Mouse (Mus musculus) bone marrow, adult 2 months (tissue): ENCODE data around the gene Lsamp. TPM values are rescaled to one million over a fixed set of nuclear protein-coding genes. Genes with fewer than 3 reads are reported as not detected.

Experiments used
- H3K27ac ChIP-seq: fragments of 200-500 bp; 2 replicates; pipeline ENCODE4 v1.5.1; 2012; ENCODE audit warnings: low read depth, mild to moderate bottlenecking, control low read depth, inconsistent platforms, low read length; ENCODE audit not compliant: control insufficient read depth, poor library complexity, insufficient read depth
- H3K4me1 ChIP-seq: fragments of 200-500 bp; 2 replicates; pipeline ENCODE4 v1.6.1; 2011; ENCODE audit warnings: low read length; ENCODE audit not compliant: control insufficient read depth, insufficient read depth
- H3K4me3 ChIP-seq: fragments of 200-500 bp; replicated peaks from 2 replicates; pipeline ENCODE3; 2011; ENCODE audit warnings: mild to moderate bottlenecking, low read depth, low read length, control low read depth; ENCODE audit not compliant: control insufficient read depth
- CTCF ChIP-seq: fragments of 200-500 bp; IDR thresholded peaks from 2 replicates; pipeline ENCODE4 v1.5.1; 2011; ENCODE audit warnings: low read length, control low read depth; ENCODE audit not compliant: control insufficient read depth, insufficient read depth
- POLR2A ChIP-seq: fragments of 200-500 bp; IDR thresholded peaks from 2 replicates; pipeline ENCODE4 v1.6.1; 2011; ENCODE audit warnings: low read depth, mild to moderate bottlenecking, control low read depth, low read length, borderline replicate concordance; ENCODE audit not compliant: control insufficient read depth
- WGBS: fragments of 180-500 bp; shearing (Covaris S2); methylation state at CpG from one replicate; pipeline ENCODE4 v1.1.7; 2018; 5-methylcytosine and 5-hydroxymethylcytosine counted together
- polyA plus RNA-seq: library from polyadenylated mRNA; stranded (reverse); fragments of >200 nt; gene quantifications from 2 replicates; pipeline ENCODE4 v1.2.4, GENCODE M21; 2011; ENCODE audit warnings: low replicate concordance; ENCODE audit not compliant: missing spikeins, insufficient read depth, insufficient read length

Lsamp gene
- polyA plus RNA-seq, 1 experiment: not detected

DNA sequence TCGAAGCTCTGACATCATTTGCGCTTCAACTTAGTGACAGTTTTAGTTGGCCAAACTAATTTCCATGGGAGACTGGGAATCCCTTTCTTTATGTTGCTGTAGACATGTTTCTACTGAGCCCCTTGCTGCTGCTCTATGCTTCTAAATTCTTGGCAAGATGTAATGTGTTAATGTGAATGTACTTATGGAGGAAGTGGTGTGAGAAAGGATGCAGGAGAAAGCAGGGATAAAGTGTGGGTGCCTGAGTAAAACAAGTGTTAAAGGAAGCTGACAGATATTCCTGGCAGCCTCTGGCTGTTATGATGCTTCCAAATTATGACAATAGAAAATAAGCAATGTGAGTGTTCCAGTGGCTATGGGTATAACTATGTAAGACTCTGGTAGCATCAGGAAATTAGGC lies 1140.9 kb downstream of the Lsamp start:
- WGBS: 91% methylated on average over 2 of the region's 2 CpGs
- no peak overlapping the region for H3K27ac ChIP-seq
- H3K4me3 ChIP-seq: no peak overlapping the region
- no peak for TF ChIP-seq POLR2A
- no peak for TF ChIP-seq CTCF
- no peaks in the 10 kb centered on the region for H3K4me1 ChIP-seq

DNA sequence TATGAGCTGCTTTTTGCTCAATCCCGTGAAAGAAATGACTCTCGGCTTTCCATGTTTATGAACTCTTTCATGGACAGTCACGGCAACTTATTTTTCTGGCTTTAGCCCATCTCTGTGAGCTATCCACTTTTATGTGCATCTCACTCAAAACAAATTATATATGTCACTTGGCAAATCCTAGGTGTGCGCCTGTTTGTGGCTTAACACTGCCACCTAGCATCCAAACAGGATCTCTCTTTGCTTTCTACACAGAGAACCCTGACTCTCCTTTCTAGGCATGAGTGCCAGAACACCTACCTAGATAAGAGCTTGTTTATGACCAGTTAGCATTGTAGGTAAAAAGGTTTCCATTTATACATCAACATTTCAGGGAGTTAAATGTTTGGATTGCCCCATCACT lies 1146.9 kb downstream of the Lsamp start:
- Histone ChIP-seq H3K4me3 (no peak overlapping the region), H3K27ac (no peak overlapping the region), H3K4me1 (no peaks in the 10 kb centered on the region)
- WGBS: 65% methylated on average over 4 of the region's 4 CpGs
- TF ChIP-seq CTCF: no peak
- TF ChIP-seq POLR2A: no peak

DNA sequence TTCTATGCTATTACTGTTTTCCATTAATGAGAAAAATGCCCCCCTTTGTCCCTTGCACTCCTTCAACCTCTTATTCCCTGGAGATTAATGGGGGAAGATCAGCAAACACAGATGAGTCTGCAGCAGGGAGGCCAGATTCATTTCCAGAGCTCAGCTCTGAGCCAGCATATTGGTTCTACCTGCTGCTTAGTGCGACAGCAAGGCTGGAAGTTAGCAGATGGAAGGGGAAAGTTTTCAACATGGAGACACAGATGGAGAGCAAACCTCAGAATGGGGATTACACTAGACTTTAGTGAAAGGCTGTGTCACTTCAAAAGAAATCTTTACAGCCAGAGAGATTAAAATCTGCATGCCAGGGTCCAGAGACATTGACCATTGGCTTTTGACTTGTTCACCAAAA lies 1188.7 kb downstream of the Lsamp start:
- Histone ChIP-seq H3K4me1 (no peaks in the 10 kb centered on the region), H3K4me3 (no peak overlapping the region), H3K27ac (no peak overlapping the region)
- 53% methylated on average over 1 of the region's 1 CpGs for WGBS
- TF ChIP-seq POLR2A: no peak
- no peak for TF ChIP-seq CTCF

DNA sequence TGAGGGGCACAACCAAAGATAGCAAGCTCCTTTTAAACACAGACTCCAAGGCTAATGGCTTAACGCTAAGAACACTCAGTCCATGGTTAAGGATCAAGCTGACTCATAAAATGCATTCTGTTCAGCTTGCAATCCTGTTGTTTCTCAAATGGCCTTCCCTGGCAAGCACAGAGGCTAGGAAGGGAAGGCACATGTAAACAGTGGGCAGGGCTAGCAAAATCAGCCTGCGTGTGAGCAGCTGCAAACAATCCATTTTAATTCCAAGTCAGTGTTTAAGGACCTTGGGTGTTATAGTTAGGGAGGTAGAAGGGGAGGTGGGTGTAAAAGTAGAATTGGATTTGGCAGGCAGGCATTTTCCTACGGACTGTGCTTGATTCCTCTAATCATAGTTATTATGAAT lies 1195.4 kb downstream of the Lsamp start:
- Histone ChIP-seq H3K4me3 (no peak overlapping the region), H3K4me1 (no peaks in the 10 kb centered on the region), H3K27ac (no peak overlapping the region)
- WGBS: 54% methylated on average over 3 of the region's 3 CpGs
- TF ChIP-seq CTCF (no peak), POLR2A (no peak)

DNA sequence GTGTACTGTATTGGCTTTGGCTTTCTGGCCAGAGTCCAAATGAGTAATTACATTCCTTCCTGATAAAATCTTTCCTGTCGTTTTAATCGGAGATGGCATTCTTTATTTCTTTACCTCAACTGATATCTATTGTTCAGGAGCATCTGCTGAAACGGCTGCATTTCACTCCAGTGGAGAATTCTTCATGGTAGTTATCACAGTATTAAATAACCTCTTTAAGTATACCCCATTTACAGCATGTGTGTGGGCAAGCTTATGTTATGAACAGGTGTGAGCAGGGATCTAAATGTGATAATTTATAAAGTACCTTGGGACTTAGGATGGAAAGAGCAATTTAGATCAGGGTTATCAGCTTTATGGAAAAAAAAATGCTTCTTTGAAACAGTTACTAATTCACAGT lies 1196.7 kb downstream of the Lsamp start:
- Histone ChIP-seq H3K4me3 (no peak overlapping the region), H3K4me1 (no peaks in the 10 kb centered on the region), H3K27ac (no peak overlapping the region)
- 59% methylated on average over 3 of the region's 3 CpGs for WGBS
- TF ChIP-seq CTCF (no peak), POLR2A (no peak)

DNA sequence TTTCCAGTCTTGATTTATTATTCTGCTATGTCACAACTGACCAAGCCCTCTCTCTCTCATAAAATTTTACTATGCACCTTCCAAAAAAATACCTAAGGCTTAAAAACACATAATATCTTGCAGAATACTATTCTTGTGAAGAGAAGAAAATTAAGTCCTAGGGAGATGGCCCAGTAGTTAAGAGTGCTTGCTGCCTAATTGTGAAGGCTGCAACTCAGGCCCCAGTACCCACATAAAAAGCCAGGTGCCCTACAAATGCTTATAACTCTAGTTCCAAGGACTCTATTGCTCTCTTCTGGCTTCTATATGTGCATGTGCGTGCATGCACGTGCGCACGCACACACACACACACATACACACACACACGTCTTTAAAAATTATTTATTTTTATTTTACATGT lies 1225.9 kb downstream of the Lsamp start:
- WGBS: 92% methylated on average over 5 of the region's 5 CpGs
- TF ChIP-seq CTCF (no peak), POLR2A (no peak)
- H3K4me1 ChIP-seq: no peaks in the 10 kb centered on the region
- no peak overlapping the region for H3K27ac ChIP-seq
- H3K4me3 ChIP-seq: no peak overlapping the region

DNA sequence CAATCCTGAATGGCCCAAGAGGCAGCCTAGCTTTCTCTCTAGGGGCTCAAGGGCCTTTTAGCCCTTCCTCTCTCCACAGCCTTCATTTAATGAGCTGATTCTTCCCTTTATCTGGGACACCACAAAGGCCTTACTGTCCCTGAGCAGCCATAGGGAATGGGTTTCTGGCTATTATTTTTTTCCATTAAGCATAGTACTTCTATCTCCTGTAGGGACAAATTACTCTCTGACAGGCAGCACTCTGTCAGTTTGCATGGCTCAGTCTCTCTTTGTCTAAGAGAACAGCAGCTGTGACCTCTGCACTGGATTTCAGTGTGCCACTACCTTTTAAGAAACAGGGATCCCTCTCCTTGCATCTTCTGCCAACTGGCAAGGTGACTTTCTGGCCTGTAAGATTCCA lies 1251.7 kb downstream of the Lsamp start:
- TF ChIP-seq POLR2A: no peak
- no peak for TF ChIP-seq CTCF

DNA sequence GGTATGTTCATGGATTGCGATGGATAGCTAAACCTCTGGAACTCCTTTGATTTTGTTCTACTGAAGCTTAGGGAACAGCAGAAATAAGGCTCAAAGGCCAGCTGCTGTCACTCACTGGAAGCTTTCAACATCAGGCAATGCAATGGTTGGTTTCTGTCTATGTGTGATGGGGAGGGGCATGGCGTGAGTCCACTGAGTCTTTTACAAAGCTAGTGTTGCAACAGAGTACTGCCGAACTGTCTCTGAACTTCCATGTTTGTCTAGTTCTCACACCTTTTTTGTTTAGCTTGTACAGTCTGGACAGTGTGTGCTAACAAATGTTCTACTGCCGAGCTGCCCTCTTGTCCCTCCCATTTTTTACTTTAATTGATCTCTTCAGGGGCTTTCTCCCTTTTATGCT lies 1258.7 kb downstream of the Lsamp start:
- TF ChIP-seq POLR2A (no peak), CTCF (no peak)
- H3K4me3 ChIP-seq: no peak overlapping the region
- 57% methylated on average over 4 of the region's 4 CpGs for WGBS
- H3K27ac ChIP-seq: no peak overlapping the region
- no peaks in the 10 kb centered on the region for H3K4me1 ChIP-seq

More for the DNA sequence above, 1251.7 kb downstream of the Lsamp start:
- Histone ChIP-seq H3K4me1 (no peaks in the 10 kb centered on the region), H3K27ac (no peak overlapping the region), H3K4me3 (no peak overlapping the region)

DNA sequence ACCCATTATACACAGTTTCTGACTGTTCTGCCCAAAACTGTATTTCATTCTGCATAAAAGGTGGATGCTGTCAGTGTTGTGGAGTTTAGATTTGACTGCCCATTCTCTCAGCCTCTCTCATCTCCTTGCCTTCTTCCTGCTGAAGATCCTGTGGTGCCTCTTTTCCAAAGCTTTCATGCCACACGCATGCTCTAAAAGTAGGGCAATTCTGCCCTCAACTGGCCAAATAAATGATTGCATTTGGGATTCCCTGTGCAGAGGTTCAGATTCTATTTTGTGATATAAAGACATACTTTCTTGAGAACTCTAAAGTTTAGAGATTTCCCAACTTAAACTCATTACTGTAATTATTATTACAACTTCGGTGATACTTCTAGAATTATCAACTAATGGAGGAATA lies 1260.5 kb downstream of the Lsamp start:
- Histone ChIP-seq H3K4me1 (no peaks in the 10 kb centered on the region), H3K27ac (no peak overlapping the region), H3K4me3 (no peak overlapping the region)
- TF ChIP-seq CTCF: no peak
- TF ChIP-seq POLR2A: no peak
- WGBS: 18% methylated on average over 2 of the region's 2 CpGs
